Mouse (Mus musculus): ENCODE data around the gene Tnrc6b.

DNA sequence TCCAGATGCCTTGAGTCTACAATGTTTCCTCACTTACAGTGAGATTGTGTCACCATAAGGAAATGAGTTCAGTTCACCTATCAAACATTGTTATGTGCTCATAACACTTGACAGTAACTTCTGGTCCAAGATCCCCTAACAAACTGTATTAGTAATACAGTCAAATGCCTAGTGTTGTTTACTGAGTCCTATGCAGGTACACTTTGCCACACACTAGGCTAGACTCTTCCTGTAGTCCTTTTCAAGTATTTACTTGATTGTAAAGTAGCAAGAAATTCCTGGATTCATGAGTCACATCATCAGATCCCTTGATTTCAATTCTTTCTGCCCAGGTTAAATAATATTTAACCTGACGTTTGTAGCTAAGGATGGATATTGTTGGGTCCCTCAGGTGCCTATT, 258.3 kb downstream of the Tnrc6b start:
- TF ChIP-seq EP300 (IDR thresholded peaks at IDR 0.05; ENCODE audit: low read depth) (no peak), CTCF (IDR thresholded peaks at IDR 0.05; ENCODE audit: low read depth) (no peak)
